Mouse (Mus musculus): Measurements from ENCODE around the gene Myt1l.

Myt1l gene

GRCm38 (mm10) chr12:29920298-29920697 is 392.1 kb downstream of the Myt1l start:
- DNase-seq: no peak

GRCm38 (mm10) chr12:29921481-29921880 is 393.3 kb downstream of the Myt1l start:
- DNase-seq: no peak

- DNase-seq: no peak
Measured at GRCm38 (mm10) chr12:29926896-29927295, 398.7 kb downstream of the Myt1l start.

- no peak for DNase-seq
Measured at GRCm38 (mm10) chr12:29930591-29930990, 402.4 kb downstream of the Myt1l start.

- no peak for DNase-seq
Measured at GRCm38 (mm10) chr12:29932951-29933350, 404.8 kb downstream of the Myt1l start.

- no peak for DNase-seq
Measured at GRCm38 (mm10) chr12:29933501-29933900, 405.3 kb downstream of the Myt1l start.

GRCm38 (mm10) chr12:29934120-29934581 is 406.0 kb downstream of the Myt1l start:
- DNase-seq: no peak

- DNase-seq: no peak
Measured at GRCm38 (mm10) chr12:29937308-29937707, 409.1 kb downstream of the Myt1l start, which contains the start of gene Pxdn. TSS of gene Pxdn (plus strand) at chr12:29937608.

GRCm38 (mm10) chr12:29937851-29938375 is 409.7 kb downstream of the Myt1l start:
- no peak for DNase-seq

- DNase-seq: no peak
Measured at GRCm38 (mm10) chr12:29938376-29939041, 410.3 kb downstream of the Myt1l start.

- DNase-seq: no peak
Measured at GRCm38 (mm10) chr12:29939261-29939671, 411.1 kb downstream of the Myt1l start.

- DNase-seq: no peak
Measured at GRCm38 (mm10) chr12:29942435-29942834, 414.3 kb downstream of the Myt1l start.

GRCm38 (mm10) chr12:29944650-29945049 is 416.5 kb downstream of the Myt1l start:
- DNase-seq: no peak

GRCm38 (mm10) chr12:29945182-29945743 is 417.1 kb downstream of the Myt1l start:
- no peak for DNase-seq

GRCm38 (mm10) chr12:29951043-29951442 is 422.9 kb downstream of the Myt1l start:
- no peak for DNase-seq

GRCm38 (mm10) chr12:29951485-29951884 is 423.3 kb downstream of the Myt1l start:
- DNase-seq: no peak

- DNase-seq: no peak
Measured at GRCm38 (mm10) chr12:29952102-29952501, 423.9 kb downstream of the Myt1l start.

GRCm38 (mm10) chr12:29953999-29954398 is 425.8 kb downstream of the Myt1l start:
- DNase-seq: no peak

GRCm38 (mm10) chr12:29954464-29954863 is 426.3 kb downstream of the Myt1l start:
- DNase-seq: no peak

- DNase-seq: no peak
Measured at GRCm38 (mm10) chr12:29956969-29957368, 428.8 kb downstream of the Myt1l start.

GRCm38 (mm10) chr12:29958637-29959036 is 430.5 kb downstream of the Myt1l start:
- no peak for DNase-seq

- no peak for DNase-seq
Measured at GRCm38 (mm10) chr12:29961041-29961440, 432.9 kb downstream of the Myt1l start.

- no peak for DNase-seq
Measured at GRCm38 (mm10) chr12:29965016-29965415, 436.8 kb downstream of the Myt1l start.

GRCm38 (mm10) chr12:29971795-29972464 is 443.7 kb downstream of the Myt1l start:
- no peak for DNase-seq

All from cerebellum, adult 11-12 months (tissue).